Mouse (Mus musculus) adipocyte (in vitro differentiated cells): ENCODE measurements around the gene Tradd.
A peak's percentile ranks its signal among the peaks of the same experiment; 100 is the strongest.
"Not testable (repeated sequence)": the region's sequence is repeated elsewhere in the genome, so short reads cannot be mapped to it uniquely, and the experiment has no call there.

Experiments used
- DNase-seq: peaks from one replicate; pipeline ENCODE4 v3.0.0-alpha.2; 2016; ENCODE audit warnings: low spot score

Tradd gene

DNA sequence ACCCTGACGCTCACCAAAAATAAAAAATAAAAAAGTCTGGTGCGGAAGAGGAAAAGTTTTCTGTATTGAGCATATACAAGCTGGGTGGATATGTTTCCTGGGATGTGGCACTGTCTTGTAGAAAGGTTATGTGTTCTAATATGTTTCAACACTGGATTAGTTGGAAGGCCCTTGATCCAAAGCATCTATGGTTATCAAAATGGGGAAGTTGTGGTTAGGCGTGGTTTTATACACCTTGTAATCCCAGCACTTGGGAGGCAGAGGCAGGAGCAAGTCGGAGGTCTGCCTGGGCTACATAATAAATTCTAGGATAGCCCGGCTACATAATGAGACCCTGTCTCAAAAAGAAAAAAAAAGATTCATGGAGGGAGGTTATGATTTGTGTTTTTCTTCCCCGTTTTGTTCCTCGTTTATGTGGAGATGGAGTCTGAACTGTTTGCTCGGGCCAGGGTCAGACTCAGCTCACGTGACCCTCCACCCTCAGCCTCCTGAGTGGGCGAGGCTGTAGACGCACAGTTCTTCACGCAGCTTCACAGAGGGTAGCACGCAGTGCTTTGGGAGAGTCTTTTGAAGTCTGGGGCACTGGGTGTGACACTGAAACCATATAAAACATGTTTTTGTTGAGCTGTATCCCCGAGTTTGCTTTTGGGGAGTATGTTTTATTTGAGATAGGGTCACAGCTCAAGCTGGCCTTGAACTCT is 26.8 kb downstream of the Tradd start:
- no peak for DNase-seq

DNA sequence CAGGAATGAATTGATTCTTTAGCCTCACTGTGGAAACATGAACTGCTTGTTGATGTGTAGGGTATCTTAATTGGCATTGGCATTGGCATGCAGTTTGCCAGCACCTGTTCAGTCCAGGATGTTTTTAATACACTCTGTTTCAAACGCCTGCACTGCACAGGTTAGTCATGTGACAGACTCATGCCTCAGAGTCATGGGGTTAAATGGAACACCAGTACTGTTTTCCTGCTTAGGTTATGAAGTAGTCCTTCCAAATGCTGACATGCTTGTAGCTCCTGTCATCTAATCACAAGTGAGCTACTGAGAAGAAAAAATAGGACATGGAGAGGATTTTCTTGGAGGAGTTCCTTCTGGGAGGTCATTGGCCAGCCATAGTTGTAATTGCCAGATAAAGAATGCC is 29.2 kb downstream of the Tradd start:
- DNase-seq: peak; percentile 28

DNA sequence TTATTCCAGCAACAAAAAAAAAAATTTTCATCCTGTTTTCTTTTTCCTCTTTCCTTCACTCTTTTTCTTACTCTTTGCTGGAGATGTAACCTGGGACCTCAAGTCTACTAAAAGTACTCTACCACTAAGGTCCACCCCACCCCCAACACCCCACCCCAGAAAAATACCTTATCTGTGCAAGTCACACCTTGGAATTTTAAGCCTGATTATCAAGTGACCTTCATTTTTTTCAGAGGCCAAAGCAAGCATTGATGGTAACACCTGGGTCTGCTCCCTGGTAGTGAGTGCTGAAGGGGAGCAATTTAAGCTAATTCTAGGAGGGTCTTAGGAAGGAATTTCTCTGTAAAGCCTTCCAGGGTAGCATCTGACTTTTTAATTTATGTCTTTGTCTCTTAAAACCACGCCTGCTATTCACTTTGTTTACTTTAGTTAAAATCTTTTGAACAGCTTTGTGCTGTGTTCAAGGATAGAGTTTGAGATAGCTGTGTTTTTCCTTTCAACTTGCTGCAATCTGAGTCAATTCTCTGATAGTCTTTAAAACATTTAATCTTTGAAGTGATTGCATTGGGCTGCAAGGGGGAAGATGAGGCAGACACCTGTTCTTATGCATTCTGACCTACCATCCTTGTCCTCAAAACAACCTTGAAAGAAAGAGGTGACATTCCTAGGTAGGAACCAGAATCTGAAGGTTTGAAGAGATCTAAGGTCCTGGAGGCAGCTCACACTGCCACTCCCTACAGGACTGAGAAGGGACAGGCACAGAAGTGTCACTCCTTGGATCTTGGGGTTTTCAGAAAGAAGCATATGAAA is 31.1 kb downstream of the Tradd start:
- DNase-seq: no peak

DNA sequence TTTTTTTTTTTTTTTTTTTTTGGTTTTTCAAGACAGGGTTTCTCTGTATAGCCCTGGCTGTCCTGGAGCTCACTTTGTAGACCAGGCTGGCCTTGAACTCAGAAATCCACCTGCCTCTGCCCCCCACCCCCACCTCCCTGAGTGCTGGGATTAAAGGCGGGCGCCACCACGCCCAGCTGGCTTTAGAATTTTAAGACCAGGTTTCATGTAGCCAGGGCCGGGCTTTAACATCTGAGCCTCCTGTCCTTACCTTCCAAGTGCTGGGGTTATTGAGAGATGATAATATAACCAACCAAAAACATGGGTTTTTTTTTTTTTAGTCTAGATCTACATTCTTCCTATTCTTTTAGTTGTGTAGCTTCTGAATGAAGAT is 32.1 kb downstream of the Tradd start:
- DNase-seq: not testable (repeated sequence)

DNA sequence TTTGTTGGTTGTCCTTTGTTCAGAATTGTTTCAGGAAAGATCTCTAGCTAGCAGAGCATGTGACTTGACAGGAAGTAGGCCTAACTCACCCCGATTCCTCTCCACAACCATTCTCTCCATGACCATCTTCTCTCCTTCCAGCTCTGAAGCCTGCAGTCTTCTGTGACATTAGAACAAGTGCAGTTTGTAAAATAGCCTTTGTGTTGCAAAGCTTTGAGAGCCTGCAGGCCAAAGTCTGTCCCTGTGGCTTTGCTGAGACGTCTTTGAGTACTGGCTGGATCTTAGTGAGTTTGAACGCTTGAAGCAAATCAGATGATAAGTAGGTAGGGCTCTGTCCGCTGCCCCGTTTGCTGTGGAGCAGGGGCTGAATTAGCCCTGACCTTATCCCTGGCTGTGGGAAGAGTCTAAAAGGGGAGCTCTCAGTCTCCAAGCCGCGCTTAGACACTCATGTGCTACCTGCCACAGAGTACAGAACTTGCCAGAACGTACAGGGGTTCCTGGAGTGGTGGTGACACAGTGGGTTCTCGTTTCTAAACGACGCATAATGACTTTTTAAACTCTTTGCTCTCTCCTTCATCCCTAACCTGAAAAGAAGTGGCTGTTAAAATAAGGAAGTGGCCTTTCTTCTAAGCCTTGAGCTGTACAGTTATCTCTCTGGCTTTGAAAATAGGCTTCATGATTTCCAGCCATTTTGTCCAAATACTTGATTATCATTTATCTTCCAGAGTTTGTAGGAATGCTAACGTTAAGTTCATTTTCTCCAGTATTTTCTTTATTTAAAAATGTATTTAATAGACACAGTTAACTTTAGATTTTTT is 32.7 kb downstream of the Tradd start:
- DNase-seq: no peak

DNA sequence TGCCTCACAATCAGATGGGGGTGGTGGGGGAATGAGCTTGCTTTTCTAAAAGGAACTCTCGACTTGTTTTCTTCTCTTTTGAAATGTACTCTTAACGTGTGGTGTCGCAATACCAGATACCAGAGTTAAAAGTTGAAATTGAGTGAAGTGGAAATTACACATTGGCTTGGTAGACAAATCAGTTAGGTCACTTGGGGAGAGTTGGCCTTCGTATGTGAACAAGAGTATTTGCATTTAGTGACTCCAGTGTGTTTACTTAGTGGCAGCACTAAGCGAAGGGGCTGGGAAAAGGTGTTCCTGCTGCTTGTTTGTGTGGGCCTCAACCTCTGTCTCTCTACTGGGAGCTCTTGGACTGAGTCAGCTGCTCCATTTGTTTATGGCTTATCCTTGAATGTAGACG is 38.5 kb downstream of the Tradd start:
- DNase-seq: peak; percentile 75

DNA sequence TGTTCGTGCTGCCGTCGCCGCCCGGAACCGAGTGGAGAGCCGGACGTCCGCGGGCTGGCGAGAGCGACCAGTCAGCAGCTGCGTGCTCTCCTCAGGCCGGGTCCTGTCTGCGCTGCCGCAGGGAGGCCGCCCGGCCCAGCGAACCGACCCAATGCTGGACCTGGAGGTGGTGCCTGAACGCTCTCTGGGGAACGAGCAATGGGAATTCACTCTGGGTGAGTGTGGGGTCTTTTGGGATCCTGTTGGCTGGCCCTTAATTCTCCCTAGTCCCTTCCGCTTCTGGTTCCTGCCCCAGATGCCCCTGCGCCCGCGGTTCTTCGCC is 39.2 kb downstream of the Tradd start:
- DNase-seq: no peak

DNA sequence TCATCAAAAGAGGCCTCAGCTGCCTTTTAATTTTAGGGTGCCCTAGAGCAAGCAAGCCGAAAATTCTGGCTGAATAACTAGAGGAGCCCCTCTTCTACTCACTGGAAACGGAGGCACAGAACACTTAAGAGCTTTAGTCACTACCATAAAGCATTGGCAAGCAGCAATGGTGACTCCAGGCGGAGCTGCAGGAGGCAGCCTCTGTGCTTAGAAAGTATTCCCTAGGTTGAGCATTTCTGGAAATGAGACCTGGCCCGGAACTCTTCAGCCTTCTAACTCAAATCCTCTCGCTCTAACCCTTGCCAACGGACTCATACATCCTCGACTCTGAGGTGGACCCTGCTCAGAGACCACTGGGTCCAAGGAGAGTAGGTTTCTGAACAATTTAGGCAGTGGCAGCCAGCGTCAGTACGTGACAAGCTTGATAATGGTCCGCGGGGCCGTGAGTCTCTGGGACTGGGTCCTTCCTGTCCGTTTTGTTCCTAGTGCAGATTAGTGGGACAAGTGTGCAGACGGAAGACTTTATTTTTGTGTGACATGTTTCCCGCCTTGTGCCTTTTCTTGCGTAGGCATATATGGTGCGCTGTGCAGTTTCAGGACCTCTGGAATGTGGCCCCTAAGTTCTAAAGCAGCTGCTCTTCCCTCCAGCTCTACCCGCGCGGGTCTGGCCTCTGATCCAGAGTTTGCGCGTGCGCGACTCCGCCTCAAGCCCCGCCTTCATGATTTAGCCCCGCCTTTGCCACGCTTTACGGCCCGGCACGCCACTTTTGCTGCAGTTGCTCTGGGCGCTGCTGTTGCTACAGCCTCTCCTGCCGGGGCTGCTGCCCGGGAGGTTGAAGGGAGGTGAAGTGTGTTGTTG is 39.8 kb downstream of the Tradd start, which contains the start of gene D230025D16Rik:
D230025D16Rik (plus strand) TSS at position 733 of the 859 bp plus-strand sequence.
- DNase-seq: peak; percentile 97

DNA sequence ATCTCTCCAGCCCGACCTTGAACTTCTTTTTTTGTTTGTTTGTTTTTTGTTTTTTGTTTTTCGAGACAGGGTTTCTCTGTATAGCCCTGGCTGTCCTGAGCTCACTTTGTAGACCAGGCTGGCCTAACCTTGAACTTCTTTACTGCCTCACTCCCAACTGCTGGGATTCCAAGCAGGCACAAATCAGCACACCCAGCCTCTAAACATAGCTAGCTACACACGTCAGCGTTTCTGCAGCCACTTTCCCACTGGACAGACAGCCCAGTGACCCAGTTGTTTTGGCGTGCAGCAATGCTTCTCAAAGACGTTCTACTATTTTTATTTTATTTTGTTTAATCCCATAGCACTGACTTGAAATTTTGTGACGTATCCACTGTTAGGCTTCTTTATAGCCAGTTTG is 40.6 kb downstream of the Tradd start:
- no peak for DNase-seq

DNA sequence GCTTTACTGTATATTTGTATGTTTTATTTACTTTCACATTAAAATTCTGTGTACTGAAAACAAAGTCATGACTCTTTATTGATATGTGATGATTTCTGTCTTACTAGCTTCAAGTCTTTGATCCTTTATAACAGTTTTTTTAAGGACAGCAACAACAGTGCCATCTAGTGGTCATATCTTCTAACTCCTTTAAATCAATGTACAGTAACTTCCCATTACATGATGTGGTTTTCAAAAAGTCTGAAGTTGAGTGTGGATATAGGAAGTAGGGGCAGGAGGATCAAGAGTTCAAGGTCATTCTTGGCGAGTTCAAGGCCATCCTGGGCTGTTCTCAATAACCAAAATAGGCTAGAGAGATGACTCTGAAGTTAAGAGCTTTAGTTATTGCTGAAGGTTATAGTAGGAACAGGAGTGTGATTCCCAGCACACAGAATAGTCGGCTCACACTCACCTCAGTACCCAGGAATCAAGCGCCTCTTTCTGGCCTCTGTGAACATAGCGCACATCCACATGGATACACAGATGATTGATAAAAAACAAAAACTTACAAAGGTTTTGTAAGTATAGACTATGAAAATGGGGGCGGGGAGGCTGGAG is 46.4 kb downstream of the Tradd start:
- peak; percentile 83 for DNase-seq

DNA sequence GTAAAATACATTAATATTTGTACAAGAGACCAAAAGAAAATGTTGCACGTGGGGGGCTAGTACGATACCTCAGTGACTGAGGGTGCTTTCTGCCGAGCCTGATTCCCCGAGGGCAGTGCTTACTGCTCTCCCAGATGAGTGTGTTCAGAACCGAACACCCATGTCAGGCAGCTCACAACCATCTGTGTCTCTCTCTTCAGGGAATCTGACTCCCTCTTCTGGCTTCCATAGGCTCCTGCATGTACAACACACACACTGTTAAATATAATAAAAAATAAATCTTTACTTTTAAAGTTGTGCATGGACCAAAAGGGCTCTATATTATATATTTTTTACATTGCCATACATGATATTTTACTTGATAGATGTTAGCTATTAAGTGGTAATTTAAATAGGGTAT is 50.3 kb downstream of the Tradd start:
- DNase-seq: no peak

DNA sequence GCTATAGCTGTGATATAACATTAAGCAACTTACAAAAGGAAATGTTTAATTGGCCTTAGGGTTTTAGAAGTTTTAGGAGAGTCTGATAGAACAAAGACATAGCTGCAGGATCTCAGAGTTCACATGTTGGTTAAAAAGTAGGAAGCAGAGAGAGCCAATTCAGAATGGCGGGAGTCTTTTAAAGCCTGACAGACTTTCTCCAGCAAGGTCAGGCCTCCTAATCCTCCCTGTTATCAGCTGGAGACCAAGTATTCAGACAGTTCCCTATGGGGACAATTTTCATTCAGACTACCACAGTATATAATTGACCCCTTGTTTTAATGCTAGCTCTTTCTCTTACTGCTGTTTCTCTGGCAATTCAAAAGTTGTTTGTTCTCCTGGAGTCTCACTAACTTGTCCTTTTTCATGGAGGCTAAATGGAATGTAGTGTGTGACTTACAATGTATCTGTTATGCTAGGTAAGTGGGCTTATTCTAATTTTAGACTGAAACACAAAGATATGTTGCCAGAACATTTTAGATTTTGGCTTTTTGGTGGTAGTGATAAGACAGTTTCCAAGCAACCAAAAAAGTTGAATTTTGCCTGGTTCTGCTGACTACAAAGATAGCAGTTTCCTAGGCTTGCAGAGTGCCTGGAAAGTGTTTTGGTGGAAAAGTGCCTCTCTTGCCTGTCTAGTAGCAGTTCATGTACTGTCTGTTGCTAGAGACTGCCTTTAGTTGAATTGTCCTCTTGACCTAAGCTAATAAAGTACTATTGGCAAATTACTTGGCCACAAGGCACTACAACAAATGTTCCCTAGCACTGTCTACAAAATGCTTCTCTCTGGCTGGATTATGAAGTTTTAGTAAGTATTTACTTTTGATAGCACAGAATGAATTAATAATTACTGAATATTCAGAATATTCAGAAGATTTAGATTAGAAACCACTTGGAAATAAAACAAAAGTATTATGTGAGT is 55.0 kb downstream of the Tradd start:
- DNase-seq: peak; percentile 34
